Mouse (Mus musculus) liver, embryonic 14.5 days (tissue): ENCODE data around the gene Cavin4. TPM values are rescaled to one million over a fixed set of nuclear protein-coding genes. Genes with fewer than 3 reads are reported as not detected.

Experiments
- ATAC-seq: fragments of 200-750 bp; cut with Nextera tagmentation; 2 replicates; pipeline ENCODE4 v1.8.0; 2017; ENCODE audit warnings: moderate number of reproducible peaks, mild to moderate bottlenecking, moderate library complexity; ENCODE audit not compliant: insufficient read depth
- DNase-seq, 3 experiments: peaks; one replicate each; pipeline ENCODE4 v3.0.0-alpha.2; 2012 to 2013; ENCODE audit warnings: low read depth in 3 of 3, low spot score in 3 of 3
- H3K27ac ChIP-seq: fragments of 300-500 bp; sonication (generic); 2 replicates; pipeline ENCODE4 v1.5.1; 2014; ENCODE audit warnings: moderate library complexity, mild to moderate bottlenecking, control low read depth, inconsistent platforms
- H3K27me3 ChIP-seq: fragments of 300-500 bp; sonication (generic); 2 replicates; pipeline ENCODE4 v1.6.1; 2014; ENCODE audit warnings: mild to moderate bottlenecking, low read length, moderate library complexity; ENCODE audit not compliant: control insufficient read depth, insufficient read depth
- H3K36me3 ChIP-seq: fragments of 300-500 bp; sonication (generic); replicated peaks from 2 replicates; pipeline ENCODE4 v1.6.1; 2014; ENCODE audit warnings: low read depth; ENCODE audit not compliant: control insufficient read depth, insufficient read depth
- H3K4me1 ChIP-seq, 2 experiments: fragments of 200-500 bp in 1 of 2; fragments of 300-500 bp in 1 of 2; sonication (generic) in 1 of 2; replicated peaks; 2 replicates each; pipeline ENCODE4 v1.6.1; 2012 to 2014; ENCODE audit warnings: antibody characterized with exemption in 1 of 2, inconsistent platforms in 1 of 2, low read length in 1 of 2; ENCODE audit not compliant: control insufficient read depth in 2 of 2, insufficient read depth in 2 of 2
- H3K4me2 ChIP-seq: fragments of 300-500 bp; sonication (generic); 2 replicates; pipeline ENCODE4 v1.6.1; 2014; ENCODE audit warnings: low read depth, mild to moderate bottlenecking, control low read depth, moderate library complexity
- H3K4me3 ChIP-seq, 2 experiments: fragments of 200-500 bp in 1 of 2; fragments of 300-500 bp in 1 of 2; sonication (generic) in 1 of 2; 2 replicates each; pipeline ENCODE4 v1.5.1; 2012 to 2014; ENCODE audit warnings: low read depth in 2 of 2, low read length in 2 of 2, mild to moderate bottlenecking in 2 of 2, control low read depth in 1 of 2, inconsistent platforms in 1 of 2, moderate library complexity in 1 of 2; ENCODE audit not compliant: insufficient read depth in 1 of 2
- H3K9ac ChIP-seq: fragments of 300-500 bp; sonication (generic); replicated peaks from 2 replicates; pipeline ENCODE4 v1.6.1; 2014; ENCODE audit warnings: mild to moderate bottlenecking, control low read depth, moderate library complexity
- H3K9me3 ChIP-seq: fragments of 300-500 bp; sonication (generic); 2 replicates; pipeline ENCODE4 v1.6.1; 2016; ENCODE audit warnings: low read length, mixed read lengths; ENCODE audit not compliant: control insufficient read depth
- CTCF ChIP-seq: IDR thresholded peaks from 2 replicates; pipeline ENCODE4 v1.5.1; 2016; ENCODE audit warnings: antibody characterized with exemption, low read depth, control low read depth
- EP300 ChIP-seq: IDR thresholded peaks from 2 replicates; pipeline ENCODE4 v1.6.1; 2016; ENCODE audit warnings: antibody characterized with exemption, low read depth
- WGBS: fragments of 180-500 bp; shearing (Covaris S2); extraction: QIAGEN DNeasy Blood & Tissue Kit; methylation state at CpG from one replicate; pipeline ENCODE4 v1.1.7; 2014; ENCODE audit not compliant: insufficient replicate concordance; 5-methylcytosine and 5-hydroxymethylcytosine counted together
- polyA plus RNA-seq, 2 experiments: library from polyadenylated mRNA; depleted of rRNA in 1 of 2; stranded (reverse) in 1 of 2; unstranded in 1 of 2; fragments of >200 nt; fragmentation: Nextera tagmentation in 1 of 2; extraction: Ambion mirVana in 1 of 2; gene quantifications; 2 replicates each; pipeline versions ENCODE4 v1.2.1 to v1.2.3; 2012 to 2014

Cavin4 gene
- polyA plus RNA-seq, 2 experiments, result 0.03 TPM; not detected in 1

GRCm38 (mm10) chr4:48697302-48697701 lies 34.0 kb downstream of the Cavin4 start:
- no peak for ATAC-seq

GRCm38 (mm10) chr4:48715865-48716650 lies 52.7 kb downstream of the Cavin4 start:
- Histone ChIP-seq H3K4me3 (no peak overlapping the region), H3K9ac (no peak overlapping the region), H3K4me1 (no peaks in the 10 kb centered on the region), H3K27me3 (no peaks in the 10 kb centered on the region), H3K36me3 (no peaks in the 10 kb centered on the region), H3K4me2 (no peak overlapping the region), H3K27ac (no peak overlapping the region), H3K9me3 (no peaks in the 10 kb centered on the region)
- WGBS, result 60% methylated on average over 8 of the region's 8 CpGs
- no peak for ATAC-seq
- no peak for DNase-seq
- TF ChIP-seq CTCF (no peak), EP300 (no peak)

More at GRCm38 (mm10) chr4:48697302-48697701, 34.0 kb downstream of the Cavin4 start:
- H3K4me2 ChIP-seq, result no peak overlapping the region
- DNase-seq, result no peak
- H3K36me3 ChIP-seq, result no peaks in the 10 kb centered on the region
- 63% methylated on average over 11 of the region's 11 CpGs for WGBS
- no peaks in the 10 kb centered on the region for H3K9me3 ChIP-seq
- H3K27ac ChIP-seq, result no peak overlapping the region
- H3K4me1 ChIP-seq, result no peaks in the 10 kb centered on the region
- H3K4me3 ChIP-seq, result no peak overlapping the region
- H3K9ac ChIP-seq, result no peak overlapping the region
- no peaks in the 10 kb centered on the region for H3K27me3 ChIP-seq
- no peak for TF ChIP-seq CTCF
- TF ChIP-seq EP300, result no peak

GRCm38 (mm10) chr4:48716817-48717216 lies 53.5 kb downstream of the Cavin4 start:
- Histone ChIP-seq H3K27me3 (no peaks in the 10 kb centered on the region), H3K4me2 (no peak overlapping the region), H3K27ac (no peak overlapping the region), H3K9ac (no peak overlapping the region), H3K4me3 (no peak overlapping the region), H3K9me3 (no peaks in the 10 kb centered on the region), H3K4me1 (no peaks in the 10 kb centered on the region), H3K36me3 (no peaks in the 10 kb centered on the region)
- ATAC-seq (no peak), DNase-seq (no peak)
- 35% methylated on average over 4 of the region's 4 CpGs for WGBS
- no peak for TF ChIP-seq CTCF
- no peak for TF ChIP-seq EP300

Other genes with a start within 250 kb of the Cavin4 start
- 7.8 and 10.5 TPM in 2 replicates for gene Tex10, start 190.1 kb upstream of the Cavin4 start, polyA plus RNA-seq (2012; rRNA removed)
- gene Tex10, start 190.1 kb upstream of the Cavin4 start, polyA plus RNA-seq (2014; fragmentation: Nextera tagmentation; extraction: Ambion mirVana), result 21.9 and 23.4 TPM in 2 replicates
- gene Msantd3, start 123.6 kb upstream of the Cavin4 start, polyA plus RNA-seq (2012; rRNA removed), result 1.3 and 2.1 TPM in 2 replicates
- gene Msantd3, start 123.6 kb upstream of the Cavin4 start, polyA plus RNA-seq (2014; fragmentation: Nextera tagmentation; extraction: Ambion mirVana), result 1.5 and 2.4 TPM in 2 replicates
- gene Tmeff1, start 78.3 kb upstream of the Cavin4 start, polyA plus RNA-seq (2012; rRNA removed), result 1.0 and 1.5 TPM in 2 replicates
- gene Tmeff1, start 78.3 kb upstream of the Cavin4 start, polyA plus RNA-seq (2014; fragmentation: Nextera tagmentation; extraction: Ambion mirVana), result 1.4 and 1.6 TPM in 2 replicates